Mouse (Mus musculus) liver, embryonic 14.5 days (tissue): ENCODE data around the gene Ccnd1. TPM values are rescaled to one million over a fixed set of nuclear protein-coding genes. Genes with fewer than 3 reads are reported as not detected.

Experiments
- ATAC-seq: fragments of 200-750 bp; cut with Nextera tagmentation; 2 replicates; pipeline ENCODE4 v1.8.0; 2017; ENCODE audit warnings: moderate number of reproducible peaks, mild to moderate bottlenecking, moderate library complexity; ENCODE audit not compliant: insufficient read depth
- DNase-seq, 3 experiments: peaks; one replicate each; pipeline ENCODE4 v3.0.0-alpha.2; 2012 to 2013; ENCODE audit warnings: low read depth in 3 of 3, low spot score in 3 of 3
- H3K27ac ChIP-seq: fragments of 300-500 bp; sonication (generic); 2 replicates; pipeline ENCODE4 v1.5.1; 2014; ENCODE audit warnings: moderate library complexity, mild to moderate bottlenecking, control low read depth, inconsistent platforms
- H3K27me3 ChIP-seq: fragments of 300-500 bp; sonication (generic); 2 replicates; pipeline ENCODE4 v1.6.1; 2014; ENCODE audit warnings: mild to moderate bottlenecking, low read length, moderate library complexity; ENCODE audit not compliant: control insufficient read depth, insufficient read depth
- H3K36me3 ChIP-seq: fragments of 300-500 bp; sonication (generic); replicated peaks from 2 replicates; pipeline ENCODE4 v1.6.1; 2014; ENCODE audit warnings: low read depth; ENCODE audit not compliant: control insufficient read depth, insufficient read depth
- H3K4me1 ChIP-seq, 2 experiments: fragments of 200-500 bp in 1 of 2; fragments of 300-500 bp in 1 of 2; sonication (generic) in 1 of 2; replicated peaks; 2 replicates each; pipeline ENCODE4 v1.6.1; 2012 to 2014; ENCODE audit warnings: antibody characterized with exemption in 1 of 2, inconsistent platforms in 1 of 2, low read length in 1 of 2; ENCODE audit not compliant: control insufficient read depth in 2 of 2, insufficient read depth in 2 of 2
- H3K4me2 ChIP-seq: fragments of 300-500 bp; sonication (generic); 2 replicates; pipeline ENCODE4 v1.6.1; 2014; ENCODE audit warnings: low read depth, mild to moderate bottlenecking, control low read depth, moderate library complexity
- H3K4me3 ChIP-seq, 2 experiments: fragments of 200-500 bp in 1 of 2; fragments of 300-500 bp in 1 of 2; sonication (generic) in 1 of 2; 2 replicates each; pipeline ENCODE4 v1.5.1; 2012 to 2014; ENCODE audit warnings: low read depth in 2 of 2, low read length in 2 of 2, mild to moderate bottlenecking in 2 of 2, control low read depth in 1 of 2, inconsistent platforms in 1 of 2, moderate library complexity in 1 of 2; ENCODE audit not compliant: insufficient read depth in 1 of 2
- H3K9ac ChIP-seq: fragments of 300-500 bp; sonication (generic); replicated peaks from 2 replicates; pipeline ENCODE4 v1.6.1; 2014; ENCODE audit warnings: mild to moderate bottlenecking, control low read depth, moderate library complexity
- H3K9me3 ChIP-seq: fragments of 300-500 bp; sonication (generic); 2 replicates; pipeline ENCODE4 v1.6.1; 2016; ENCODE audit warnings: low read length, mixed read lengths; ENCODE audit not compliant: control insufficient read depth
- CTCF ChIP-seq: IDR thresholded peaks from 2 replicates; pipeline ENCODE4 v1.5.1; 2016; ENCODE audit warnings: antibody characterized with exemption, low read depth, control low read depth
- EP300 ChIP-seq: IDR thresholded peaks from 2 replicates; pipeline ENCODE4 v1.6.1; 2016; ENCODE audit warnings: antibody characterized with exemption, low read depth
- WGBS: fragments of 180-500 bp; shearing (Covaris S2); extraction: QIAGEN DNeasy Blood & Tissue Kit; methylation state at CpG from one replicate; pipeline ENCODE4 v1.1.7; 2014; ENCODE audit not compliant: insufficient replicate concordance; 5-methylcytosine and 5-hydroxymethylcytosine counted together
- polyA plus RNA-seq, 2 experiments: library from polyadenylated mRNA; depleted of rRNA in 1 of 2; stranded (reverse) in 1 of 2; unstranded in 1 of 2; fragments of >200 nt; fragmentation: Nextera tagmentation in 1 of 2; extraction: Ambion mirVana in 1 of 2; gene quantifications; 2 replicates each; pipeline versions ENCODE4 v1.2.1 to v1.2.3; 2012 to 2014

Ccnd1 gene
- polyA plus RNA-seq, 2 experiments, result 16.7 to 25.4 TPM

GRCm38 (mm10) chr7:144965893-144966292 is 26.2 kb upstream of the Ccnd1 start:
- 52% methylated on average over 5 of the region's 5 CpGs for WGBS
- Histone ChIP-seq H3K9me3 (no peaks in the 10 kb centered on the region), H3K27me3 (no peaks in the 10 kb centered on the region), H3K4me1 (no peaks in the 10 kb centered on the region), H3K4me3 (no peak overlapping the region), H3K9ac (no peak overlapping the region), H3K36me3 (no peaks in the 10 kb centered on the region), H3K27ac (no peak overlapping the region), H3K4me2 (no peak overlapping the region)
- ATAC-seq, result no peak
- no peak for TF ChIP-seq EP300
- no peak for TF ChIP-seq CTCF
- DNase-seq, result no peak

GRCm38 (mm10) chr7:144964316-144964715 is 24.6 kb upstream of the Ccnd1 start:
- Histone ChIP-seq H3K9ac (no peak overlapping the region), H3K27ac (no peak overlapping the region), H3K36me3 (no peaks in the 10 kb centered on the region), H3K4me3 (no peak overlapping the region), H3K4me2 (no peak overlapping the region), H3K9me3 (no peaks in the 10 kb centered on the region), H3K4me1 (no peaks in the 10 kb centered on the region), H3K27me3 (no peaks in the 10 kb centered on the region)
- ATAC-seq, result no peak
- DNase-seq, result no peak
- TF ChIP-seq EP300, result no peak
- TF ChIP-seq CTCF, result no peak
- 46% methylated on average over 4 of the region's 4 CpGs for WGBS

GRCm38 (mm10) chr7:144963911-144964310 is 24.2 kb upstream of the Ccnd1 start:
- ATAC-seq (no peak), DNase-seq (no peak)
- Histone ChIP-seq H3K4me2 (no peak overlapping the region), H3K36me3 (no peaks in the 10 kb centered on the region), H3K9ac (no peak overlapping the region), H3K4me1 (no peaks in the 10 kb centered on the region), H3K9me3 (no peaks in the 10 kb centered on the region), H3K27me3 (no peaks in the 10 kb centered on the region), H3K27ac (no peak overlapping the region), H3K4me3 (no peak overlapping the region)
- no peak for TF ChIP-seq EP300
- WGBS, result 64% methylated on average over 1 of the region's 1 CpGs

- H3K4me2 ChIP-seq, result no peak overlapping the region
- 49% methylated on average over 12 of the region's 12 CpGs for WGBS
- no peaks in the 10 kb centered on the region for H3K27me3 ChIP-seq
- H3K9ac ChIP-seq, result no peak overlapping the region
- H3K9me3 ChIP-seq, result no peaks in the 10 kb centered on the region
- H3K4me3 ChIP-seq, result no peak overlapping the region
- no peaks in the 10 kb centered on the region for H3K4me1 ChIP-seq
- TF ChIP-seq EP300 (no peak), CTCF (no peak)
- no peaks in the 10 kb centered on the region for H3K36me3 ChIP-seq
- DNase-seq (no peak), ATAC-seq (no peak)
- no peak overlapping the region for H3K27ac ChIP-seq
These were observed 19.0 kb upstream of the Ccnd1 start for GRCm38 (mm10) chr7:144958509-144959395.

- peaks cover 0 to 3% of the 10 kb centered on the region in 2 experiments; a peak in 2 of 4 replicates for H3K4me1 ChIP-seq
- peak; percentile 32; the same call in 1 of the 2 replicates for TF ChIP-seq CTCF
- TF ChIP-seq EP300, result no peak
- H3K4me2 ChIP-seq, result peak overlapping the region; percentile 58
- peak; percentile 30; the same call in 1 of the 2 replicates for ATAC-seq
- no peak overlapping the region for H3K27ac ChIP-seq
- H3K27me3 ChIP-seq, result peaks cover 50% of the 10 kb centered on the region
- H3K4me3 ChIP-seq, result peak overlapping the region; percentile 21 to 26; a peak in 3 of 4 replicates
- DNase-seq, result peak; percentile 25 to 36 (median 29)
- H3K36me3 ChIP-seq, result no peaks in the 10 kb centered on the region
- H3K9ac ChIP-seq, result no peak overlapping the region
- no peaks in the 10 kb centered on the region for H3K9me3 ChIP-seq
- WGBS, result under 1% methylated on average over 45 of the region's 45 CpGs
These were observed 3.5 kb upstream of the Ccnd1 start for GRCm38 (mm10) chr7:144943254-144943653.
